Mouse (Mus musculus) brain, embryonic 14.5 days (tissue): ENCODE results near the gene Gm9376. TPM values are rescaled to one million over a fixed set of nuclear protein-coding genes. Genes with fewer than 3 reads are reported as not detected.

Source experiments
- DNase-seq: peaks from one replicate; pipeline ENCODE4 v3.0.0-alpha.2; 2011; ENCODE audit warnings: low read depth
- CTCF ChIP-seq: fragments of 200-500 bp; IDR thresholded peaks from 2 replicates; pipeline ENCODE4 v1.5.1; 2012; ENCODE audit warnings: inconsistent platforms, mild to moderate bottlenecking, moderate library complexity, borderline replicate concordance; ENCODE audit not compliant: insufficient read depth, insufficient read length; ENCODE audit errors: extremely low read depth
- POLR2A ChIP-seq: fragments of 200-500 bp; IDR thresholded peaks from 2 replicates; pipeline ENCODE4 v1.6.1; 2012; ENCODE audit warnings: mild to moderate bottlenecking, inconsistent platforms, borderline replicate concordance; ENCODE audit not compliant: poor library complexity, insufficient read depth, insufficient read length, severe bottlenecking; ENCODE audit errors: extremely low read depth
- polyA plus RNA-seq: library from polyadenylated mRNA; depleted of rRNA; stranded (reverse); fragments of >200 nt; gene quantifications from 2 replicates; pipeline ENCODE4 v1.2.3, GENCODE M21; 2012; rRNA removed

Gm9376 gene
- polyA plus RNA-seq = not detected in 2 replicates

DNA sequence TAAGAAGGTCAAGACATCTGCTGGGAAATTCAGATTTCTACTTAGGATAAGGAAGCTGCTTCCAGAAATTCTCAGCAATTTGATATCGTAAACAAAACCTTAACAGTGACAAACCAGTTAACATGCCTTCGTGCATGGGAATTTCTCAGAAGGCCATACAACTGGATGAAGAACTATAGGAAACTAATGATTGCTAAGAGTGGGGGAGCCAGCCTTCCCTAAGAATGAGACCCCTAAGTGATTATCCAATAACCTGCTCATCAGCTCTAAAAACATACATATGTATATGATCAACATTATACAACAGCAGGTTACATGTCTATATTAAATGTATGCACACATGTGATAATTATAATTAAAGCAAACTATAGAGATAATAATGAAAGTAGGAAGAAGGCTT is at the start of gene Gm9376:
Gene Gm9376 (plus strand): TSS at position 301 of the 400 bp plus-strand sequence.
- TF ChIP-seq POLR2A = no peak
- TF ChIP-seq CTCF = no peak
- no peak for DNase-seq

DNA sequence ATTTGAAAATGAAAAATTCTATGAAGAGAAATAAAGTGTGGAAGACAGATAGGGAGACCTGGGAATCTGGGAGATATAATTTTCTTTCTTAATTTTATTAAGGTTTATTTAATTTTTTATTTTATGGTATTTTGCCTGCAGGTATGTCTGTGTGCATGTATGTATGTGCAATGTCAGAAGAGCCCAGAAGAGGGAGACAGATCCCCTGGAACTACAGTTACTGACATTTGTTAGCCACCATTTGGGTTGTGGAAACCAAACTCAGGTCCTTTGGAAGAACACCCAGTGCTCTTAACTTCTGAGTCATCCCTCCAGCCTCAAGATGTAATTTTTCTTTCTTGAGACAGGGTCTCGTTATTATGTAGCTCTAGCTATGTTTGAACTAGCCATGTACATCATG is 45.9 kb upstream of the Gm9376 start:
- no peak for DNase-seq
- TF ChIP-seq CTCF = no peak
- no peak for TF ChIP-seq POLR2A

DNA sequence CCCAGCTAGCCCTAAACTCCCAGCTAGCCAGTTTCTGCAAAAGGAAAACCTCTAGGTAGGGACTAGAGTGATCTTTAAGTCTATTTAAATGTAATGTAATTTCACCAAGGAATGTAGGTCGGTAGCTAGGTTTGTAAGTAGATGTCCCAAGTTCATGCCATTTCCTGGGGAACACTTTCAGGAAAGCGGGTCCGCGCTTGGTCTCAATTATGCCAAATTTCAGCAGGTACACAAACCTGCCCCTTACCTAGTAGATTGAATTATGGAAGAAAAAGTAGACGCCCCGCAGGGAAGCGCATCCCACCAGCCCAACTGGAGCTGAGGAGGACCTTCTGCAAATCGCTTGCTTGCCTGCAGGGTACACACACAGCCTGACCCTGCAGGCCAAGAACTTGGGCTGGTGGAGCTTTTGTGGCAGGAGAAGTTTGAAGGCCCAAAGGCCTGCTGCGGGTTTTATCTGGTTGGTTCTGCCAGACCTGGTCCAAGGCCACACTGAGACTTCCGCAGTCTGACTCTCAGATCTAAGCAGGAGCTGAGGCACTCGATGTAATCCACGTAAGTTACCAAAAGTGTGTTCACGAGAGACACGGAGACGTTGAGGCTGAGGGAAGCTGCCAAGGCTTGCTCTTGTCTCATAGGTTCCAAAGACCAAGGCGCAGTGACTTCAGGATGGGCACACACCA is 41.6 kb upstream of the Gm9376 start:
- peak; percentile 23 for DNase-seq
- TF ChIP-seq CTCF (no peak), POLR2A (no peak)

DNA sequence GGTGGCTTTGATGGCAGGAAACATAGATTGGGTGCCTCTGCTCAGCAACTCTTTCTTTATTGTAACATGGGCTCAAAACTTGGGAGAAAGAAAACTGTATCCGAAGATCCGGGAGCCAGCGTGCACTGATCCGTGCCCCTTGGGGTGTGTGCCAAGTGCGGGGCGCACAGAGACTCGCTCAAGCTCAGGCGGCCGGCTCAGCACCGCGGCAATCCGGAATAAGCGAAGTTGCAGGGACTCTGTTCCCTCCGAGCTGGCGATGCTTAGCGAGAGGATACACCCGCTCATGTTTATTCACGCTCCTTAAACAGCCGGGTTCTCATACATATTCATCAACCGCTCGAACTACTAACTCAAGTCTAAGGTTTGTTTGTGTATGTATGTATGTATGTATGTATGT is 40.8 kb upstream of the Gm9376 start:
- DNase-seq = peak; percentile 92
- TF ChIP-seq POLR2A = no peak
- TF ChIP-seq CTCF = no peak

GRCm38 (mm10) chr14:118226471-118227155 is 40.1 kb upstream of the Gm9376 start:
- peak; percentile 32 for DNase-seq
- TF ChIP-seq CTCF = no peak
- TF ChIP-seq POLR2A = no peak

GRCm38 (mm10) chr14:118232381-118232970 is 34.3 kb upstream of the Gm9376 start:
- peak; percentile 78 for DNase-seq
- TF ChIP-seq CTCF (no peak), POLR2A (no peak)

DNA sequence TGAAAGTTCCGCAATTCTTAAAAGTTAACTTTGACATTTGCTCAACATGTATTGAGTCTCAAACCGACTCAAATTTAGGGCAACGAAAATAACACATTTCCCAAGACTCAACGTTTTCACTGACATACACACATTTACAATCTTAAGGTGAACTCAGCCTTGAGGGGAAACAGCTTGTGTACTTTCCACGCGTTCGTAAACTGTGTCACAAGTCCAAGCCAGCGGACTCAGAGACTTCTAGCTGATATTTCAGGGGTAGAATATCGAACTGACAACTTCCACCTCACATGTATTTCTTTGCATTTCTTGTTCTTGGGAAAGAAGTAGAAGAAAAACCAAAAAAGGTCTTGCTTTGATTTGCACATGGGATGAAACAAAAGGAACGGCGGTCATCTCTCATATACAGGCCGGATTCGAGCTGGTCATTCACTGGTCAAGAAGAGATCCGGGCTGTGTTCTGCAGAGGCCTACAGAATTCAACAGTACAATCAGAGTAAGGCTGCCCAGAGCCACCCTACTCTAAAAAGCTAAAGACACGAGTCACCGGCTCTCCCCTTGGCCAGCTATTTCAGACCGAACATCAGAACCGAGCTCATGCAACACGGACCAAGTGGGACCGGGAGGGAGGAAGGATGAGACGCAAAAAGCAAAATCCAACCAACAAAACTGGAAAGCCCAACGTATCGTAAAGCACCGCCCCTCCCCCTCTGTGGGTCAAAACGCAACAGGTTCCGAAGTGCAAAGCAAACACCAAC is 32.8 kb upstream of the Gm9376 start:
- DNase-seq = peak; percentile 54
- TF ChIP-seq CTCF = no peak
- no peak for TF ChIP-seq POLR2A

- peak; percentile 70 for DNase-seq
- TF ChIP-seq CTCF (no peak), POLR2A (no peak)
These were observed 32.1 kb upstream of the Gm9376 start for GRCm38 (mm10) chr14:118234541-118235210.

DNA sequence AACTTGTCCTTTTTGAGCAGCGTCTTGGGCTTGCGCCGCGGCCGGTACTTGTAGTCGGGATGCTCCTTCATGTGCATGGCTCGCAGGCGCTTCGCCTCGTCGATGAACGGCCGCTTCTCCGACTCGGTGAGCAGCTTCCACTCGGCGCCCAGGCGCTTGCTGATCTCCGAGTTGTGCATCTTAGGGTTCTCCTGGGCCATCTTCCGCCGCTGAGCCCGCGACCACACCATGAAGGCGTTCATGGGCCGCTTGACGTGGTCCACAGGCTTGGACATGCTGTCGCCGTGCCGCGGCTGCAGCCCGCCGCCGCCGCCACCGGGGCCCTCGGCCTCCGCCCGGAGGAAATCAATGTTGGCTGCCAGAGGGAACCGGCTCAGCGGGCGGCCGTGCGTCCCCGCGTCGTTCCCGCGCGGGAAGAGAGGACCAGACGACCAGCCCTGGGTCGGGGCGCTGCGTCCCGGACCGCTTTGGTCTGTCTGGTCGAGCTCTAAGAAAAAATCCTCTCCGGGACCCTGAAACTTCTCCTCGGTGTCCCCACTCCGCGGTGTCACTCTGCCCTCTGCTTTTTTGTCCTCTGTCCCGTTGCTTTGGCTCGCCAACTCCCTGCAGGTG is 31.3 kb upstream of the Gm9376 start:
- DNase-seq = peak; percentile 71
- no peak for TF ChIP-seq CTCF
- no peak for TF ChIP-seq POLR2A

GRCm38 (mm10) chr14:118235973-118236885 is 30.5 kb upstream of the Gm9376 start:
- DNase-seq = peak; percentile 85
- TF ChIP-seq POLR2A (no peak), CTCF (no peak)

- TF ChIP-seq CTCF (no peak), POLR2A (peak; percentile 46; the same call in 1 of the 2 replicates)
- DNase-seq = peak; percentile 95
These were observed 29.9 kb upstream of the Gm9376 start, which contains the start of gene Sox21 for GRCm38 (mm10) chr14:118236886-118237289. Sox21 (minus strand) TSS chr14:118237030.
